In genomic region chr1:139049075-139049474, GRCm38 (mm10) we compare ENCODE assay signal across 24 mouse cellular contexts.
DNase-seq lines count a peak whose midpoint lies in the region; ATAC-seq lines count a peak whose summit lies in the region.
"Had no signal": no experiment of that assay in that cellular context is flagged by ENCODE, and none has a peak within 500 bp of the region (broad histone marks: within the 10 kb centered on the region; RNA-seq: fewer than 3 reads in every experiment).

No protein-coding gene starts in this region.

- H3K9me3 ChIP-seq in embryonic facial prominence, embryonic 11.5 days (replicated peaks; ENCODE audit: control insufficient read depth, low read length), result no peaks in the 10 kb centered on the region
- no peaks in the 10 kb centered on the region for H3K9me3 ChIP-seq in limb, embryonic 10.5 days (replicated peaks)
- H3K9me3 ChIP-seq: forebrain, embryonic 10.5 days; forebrain, embryonic 13.5 days; hindbrain, embryonic 12.5 days; hindbrain, embryonic 15.5 days had no signal

- no peak for ATAC-seq in embryonic facial prominence, embryonic 11.5 days (replicated peaks; ENCODE audit: insufficient number of reproducible peaks, low FRiP score, low TSS enrichment, low read depth)
- ATAC-seq: activated CD4-positive, CD25-positive, alpha-beta regulatory T cell, adult 4 months; CD4-positive, CD25-positive, alpha-beta regulatory T cell, adult 4 months; forebrain, postnatal 0 days; intestine, embryonic 16.5 days had no signal

- no peak overlapping the region for H3K9ac ChIP-seq in embryonic facial prominence, embryonic 11.5 days (replicated peaks; ENCODE audit: low read length)
- H3K9ac ChIP-seq: forebrain, postnatal 0 days; hindbrain, embryonic 12.5 days; hindbrain, embryonic 15.5 days had no signal

- no peaks in the 10 kb centered on the region for H3K4me1 ChIP-seq in embryonic facial prominence, embryonic 11.5 days (ENCODE audit: control insufficient read depth, insufficient read depth, low read length)
- H3K4me1 ChIP-seq in limb, embryonic 10.5 days, result peaks cover 28% of the 10 kb centered on the region
- H3K4me1 ChIP-seq: hindbrain, embryonic 12.5 days had no signal

- no peak overlapping the region for H3K27ac ChIP-seq in embryonic facial prominence, embryonic 11.5 days (replicated peaks; ENCODE audit: low read depth, low read length)
- 0 out of 2 replicates have a peak overlapping the region, but pooled peaks have one; percentile 53 for H3K27ac ChIP-seq in limb, embryonic 10.5 days
- H3K27ac ChIP-seq: forebrain, embryonic 10.5 days; forebrain, embryonic 13.5 days; hindbrain, embryonic 12.5 days; hindbrain, embryonic 15.5 days had no signal

- H3K36me3 ChIP-seq in embryonic facial prominence, embryonic 11.5 days (replicated peaks; ENCODE audit: control insufficient read depth, insufficient read depth, low read depth, low read length), result no peaks in the 10 kb centered on the region
- H3K36me3 ChIP-seq in limb, embryonic 10.5 days, result 0 out of 2 replicates have a peak, but pooled peaks cover 11% of the 10 kb centered on the region
- H3K36me3 ChIP-seq: hindbrain, embryonic 12.5 days; hindbrain, embryonic 15.5 days had no signal

- DNase-seq in embryo, embryonic 10 days (ENCODE audit: low spot score), result peak; percentile 23
- peak; percentile 37 for DNase-seq in embryo, embryonic 11 days
- DNase-seq in embryonic facial prominence, embryonic 11.5 days (ENCODE audit: low spot score), result peak; percentile 34
- no peak for DNase-seq in limb, embryonic 10.5 days (ENCODE audit: low spot score)
- DNase-seq in urinary bladder, postnatal 10 days (ENCODE audit: low spot score), result no peak
- DNase-seq in frontal cortex, postnatal 36 days (ENCODE audit: low spot score in 2 of 2), result no peak
- no peak for DNase-seq in yolk sac, embryonic 10.5 days (ENCODE audit: low spot score)
- DNase-seq in adrenal gland, adult (ENCODE audit: inconsistent age in 2 of 2, low spot score in 1 of 2), result no peak
- DNase-seq: adrenal gland, postnatal 10 days; adrenal gland, postnatal 36 days; cerebellum, adult 18-20 months; cerebellum, adult 9-10 months; cerebellum, postnatal 14 days; forebrain, postnatal 0 days; gastrocnemius, postnatal 14 days; heart, adult 11 months had no signal

- WGBS in embryonic facial prominence, embryonic 11.5 days, result 19% methylated on average over 6 of the region's 6 CpGs
- 20% methylated on average over 6 of the region's 6 CpGs for WGBS in limb, embryonic 10.5 days

- no peak overlapping the region for H3K4me3 ChIP-seq in embryonic facial prominence, embryonic 11.5 days (ENCODE audit: low read depth, low read length)
- H3K4me3 ChIP-seq in limb, embryonic 10.5 days, result no peak overlapping the region
- H3K4me3 ChIP-seq: forebrain, embryonic 10.5 days; forebrain, embryonic 13.5 days; hindbrain, embryonic 12.5 days; hindbrain, embryonic 15.5 days had no signal

- H3K27me3 ChIP-seq in embryonic facial prominence, embryonic 11.5 days (ENCODE audit: control insufficient read depth, insufficient read depth, low read length), result no peaks in the 10 kb centered on the region
- no peaks in the 10 kb centered on the region for H3K27me3 ChIP-seq in limb, embryonic 10.5 days (ENCODE audit: low read depth, poor library complexity, severe bottlenecking)
- H3K27me3 ChIP-seq: forebrain, embryonic 13.5 days; hindbrain, embryonic 12.5 days; hindbrain, embryonic 15.5 days had no signal

- H3K4me2 ChIP-seq in embryonic facial prominence, embryonic 11.5 days (ENCODE audit: low read depth, low read length), result no peak overlapping the region
- H3K4me2 ChIP-seq: heart, embryonic 11.5 days; hindbrain, embryonic 12.5 days; hindbrain, embryonic 15.5 days had no signal

Comparison
In these comparisons a context has a peak if more than half of its experiments do, and no peak if none do; other contexts are left out.
1. DNase-seq: peak in embryo, embryonic 10 days (single experiment), embryo, embryonic 11 days (single experiment) and embryonic facial prominence, embryonic 11.5 days (single experiment); none in limb, embryonic 10.5 days (single experiment), urinary bladder, postnatal 10 days (single experiment), frontal cortex, postnatal 36 days (0 of 2), yolk sac, embryonic 10.5 days (single experiment) and adrenal gland, adult (0 of 2).